Comparison of ENCODE assay signal across 26 mouse cellular contexts in the genomic region with DNA sequence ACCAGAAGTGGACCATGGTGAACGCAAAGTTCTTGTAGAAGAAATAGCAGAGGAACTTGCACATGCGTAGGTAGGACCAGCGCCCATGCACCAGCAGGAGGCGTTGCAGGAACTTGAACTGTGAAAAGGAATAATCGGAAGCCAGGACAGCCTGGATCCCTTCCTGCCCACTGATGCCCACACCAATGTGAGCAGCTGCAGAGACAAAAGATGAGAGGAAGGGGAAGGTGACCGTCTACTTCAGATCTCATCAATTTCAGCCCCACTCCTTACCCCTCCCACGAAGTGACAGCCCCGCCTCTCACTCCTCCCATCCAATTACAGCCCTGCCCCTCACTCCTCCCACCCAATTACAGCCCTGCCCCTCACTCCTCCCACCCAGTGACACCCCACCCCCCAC. TPM values are rescaled to one million over a fixed set of nuclear protein-coding genes. Genes with fewer than 3 reads are reported as not detected.
DNase-seq lines count a peak whose midpoint lies in the region; ATAC-seq and TF ChIP-seq lines count a peak whose summit lies in the region.
"Had no signal": no experiment of that assay in that cellular context is flagged by ENCODE, and none has a peak within 500 bp of the region (broad histone marks: within the 10 kb centered on the region; RNA-seq: fewer than 3 reads in every experiment).

No protein-coding gene starts in this region.

- TF ChIP-seq CTCF in intestine, postnatal 0 days (IDR thresholded peaks at IDR 0.05; ENCODE audit: low read depth) = peak; percentile 26; the same call in 1 of the 2 replicates
- peak; percentile 34; the same call in 1 of the 2 replicates for TF ChIP-seq CTCF in lung, embryonic 14.5 days (IDR thresholded peaks at IDR 0.05; ENCODE audit: low read depth)
- TF ChIP-seq CTCF in CH12.LX (conservative IDR thresholded peaks at IDR 0.05 in 1 of 2, IDR thresholded peaks at IDR 0.05 in 1 of 2; ENCODE audit: low read depth in 2 of 2, low read length in 2 of 2) = peak; percentile 5 to 30; a peak in 1 of 4 replicates

- H3K27me3 ChIP-seq in intestine, postnatal 0 days (replicated peaks; ENCODE audit: control insufficient read depth, insufficient read depth, low read length) = no peaks in the 10 kb centered on the region
- no peaks in the 10 kb centered on the region for H3K27me3 ChIP-seq in intestine, embryonic 15.5 days (replicated peaks)
- H3K27me3 ChIP-seq in lung, embryonic 14.5 days (ENCODE audit: insufficient read depth, low read length) = no peaks in the 10 kb centered on the region
- no peaks in the 10 kb centered on the region for H3K27me3 ChIP-seq in CH12.LX (replicated peaks)
- no peaks in the 10 kb centered on the region for H3K27me3 ChIP-seq in neural tube, embryonic 15.5 days (replicated peaks)
- H3K27me3 ChIP-seq: embryonic facial prominence, embryonic 15.5 days; limb, embryonic 13.5 days; midbrain, embryonic 12.5 days; neural tube, embryonic 12.5 days; stomach, embryonic 15.5 days had no signal

- no peak for TF ChIP-seq EP300 in CH12.LX (IDR thresholded peaks at IDR 0.05; ENCODE audit: low read length)

- peaks cover 70% of the 10 kb centered on the region for H3K36me3 ChIP-seq in intestine, postnatal 0 days (ENCODE audit: control insufficient read depth, insufficient read depth)
- H3K36me3 ChIP-seq in intestine, embryonic 15.5 days = peaks cover 53% of the 10 kb centered on the region
- H3K36me3 ChIP-seq in lung, embryonic 14.5 days (ENCODE audit: insufficient read depth) = peaks cover 99% of the 10 kb centered on the region
- H3K36me3 ChIP-seq in CH12.LX (replicated peaks in 1 of 2; ENCODE audit: control insufficient read depth in 1 of 2, insufficient read depth in 1 of 2, low read length in 1 of 2) = peaks cover 86 to 100% of the 10 kb centered on the region in 2 experiments
- peaks cover 98% of the 10 kb centered on the region for H3K36me3 ChIP-seq in neural tube, embryonic 15.5 days

- no peak for TF ChIP-seq POLR2A in CH12.LX (IDR thresholded peaks at IDR 0.05; ENCODE audit: low read depth, low read length)

- H3K4me2 ChIP-seq in intestine, postnatal 0 days (replicated peaks; ENCODE audit: low read depth) = no peak overlapping the region
- no peak overlapping the region for H3K4me2 ChIP-seq in intestine, embryonic 15.5 days (replicated peaks)
- H3K4me2 ChIP-seq in lung, embryonic 14.5 days = no peak overlapping the region
- H3K4me2 ChIP-seq in CH12.LX (ENCODE audit: insufficient read depth, low read depth, poor library complexity, severe bottlenecking) = no peak overlapping the region
- H3K4me2 ChIP-seq in neural tube, embryonic 15.5 days = no peak overlapping the region
- H3K4me2 ChIP-seq: embryonic facial prominence, embryonic 15.5 days; heart, embryonic 11.5 days; limb, embryonic 13.5 days; midbrain, embryonic 12.5 days; neural tube, embryonic 12.5 days; stomach, embryonic 15.5 days had no signal

- dilution Hi-C loops in CH12.LX (cut with MboI; ENCODE audit: extremely low pct_ligation_motif_present, extremely low pct_unique_long_range_greater_than_20kb, low sequenced_read_pairs) = no loop called here

- no peak overlapping the region for H3K9ac ChIP-seq in intestine, postnatal 0 days (ENCODE audit: low read depth, low read length)
- no peak overlapping the region for H3K9ac ChIP-seq in intestine, embryonic 15.5 days
- H3K9ac ChIP-seq in lung, embryonic 14.5 days = no peak overlapping the region
- no peak overlapping the region for H3K9ac ChIP-seq in CH12.LX (ENCODE audit: insufficient read depth, low read depth)
- H3K9ac ChIP-seq in neural tube, embryonic 15.5 days (replicated peaks) = no peak overlapping the region
- H3K9ac ChIP-seq: embryonic facial prominence, embryonic 15.5 days; limb, embryonic 13.5 days; midbrain, embryonic 12.5 days; neural tube, embryonic 12.5 days; stomach, embryonic 15.5 days had no signal

- H3K79me2 ChIP-seq in CH12.LX (replicated peaks; ENCODE audit: control insufficient read depth, extremely low read depth, insufficient read depth, poor library complexity, severe bottlenecking) = no peaks in the 10 kb centered on the region

- no peaks in the 10 kb centered on the region for H3K9me3 ChIP-seq in intestine, postnatal 0 days (ENCODE audit: control insufficient read depth)
- no peaks in the 10 kb centered on the region for H3K9me3 ChIP-seq in intestine, embryonic 15.5 days
- H3K9me3 ChIP-seq in lung, embryonic 14.5 days (ENCODE audit: low read depth, low read length) = no peaks in the 10 kb centered on the region
- no peaks in the 10 kb centered on the region for H3K9me3 ChIP-seq in CH12.LX (replicated peaks; ENCODE audit: low read length)
- no peaks in the 10 kb centered on the region for H3K9me3 ChIP-seq in neural tube, embryonic 15.5 days (replicated peaks)
- H3K9me3 ChIP-seq: embryonic facial prominence, embryonic 15.5 days; hindbrain, embryonic 10.5 days; limb, embryonic 13.5 days; midbrain, embryonic 12.5 days; neural tube, embryonic 12.5 days; stomach, embryonic 15.5 days had no signal

- H3K27ac ChIP-seq in intestine, postnatal 0 days (ENCODE audit: low read depth, low read length) = no peak overlapping the region
- no peak overlapping the region for H3K27ac ChIP-seq in intestine, embryonic 15.5 days
- H3K27ac ChIP-seq in lung, embryonic 14.5 days (ENCODE audit: low read depth) = no peak overlapping the region
- no peak overlapping the region for H3K27ac ChIP-seq in CH12.LX (ENCODE audit: insufficient read depth, low read depth)
- H3K27ac ChIP-seq in neural tube, embryonic 15.5 days (replicated peaks) = no peak overlapping the region
- H3K27ac ChIP-seq: embryonic facial prominence, embryonic 15.5 days; hindbrain, embryonic 10.5 days; limb, embryonic 13.5 days; midbrain, embryonic 12.5 days; neural tube, embryonic 12.5 days; stomach, embryonic 15.5 days had no signal

- 80% methylated on average over 8 of the region's 8 CpGs for WGBS in intestine, postnatal 0 days
- WGBS in intestine, embryonic 15.5 days = 80% methylated on average over 8 of the region's 8 CpGs
- WGBS in lung, embryonic 14.5 days = 82% methylated on average over 8 of the region's 8 CpGs
- WGBS in neural tube, embryonic 15.5 days = 81% methylated on average over 8 of the region's 8 CpGs

- no peak; the same call in 1 of the 2 replicates for ATAC-seq in intestine, postnatal 0 days
- no peak for ATAC-seq in intestine, embryonic 15.5 days
- ATAC-seq in lung, embryonic 14.5 days (ENCODE audit: insufficient read depth) = no peak
- ATAC-seq in neural tube, embryonic 15.5 days (ENCODE audit: low FRiP score) = no peak
- ATAC-seq: forebrain, embryonic 16.5 days had no signal

- in situ Hi-C loops in CH12.LX (cut with MboI; ENCODE audit: low pct_ligation_motif_present, low pct_unique_long_range_greater_than_20kb, low sequenced_read_pairs) = no loop called here

- no peak for DNase-seq in lung, embryonic 14.5 days
- DNase-seq in lung, postnatal 4 days = no peak
- DNase-seq in CH12.LX (ENCODE audit: extremely low read depth) = no peak
- DNase-seq in R1 (ENCODE audit: low read depth, low spot score) = peak; percentile 63
- DNase-seq in left cerebral cortex, adult 11 months (ENCODE audit: low spot score) = no peak
- DNase-seq: adrenal gland, postnatal 36 days; cerebellum, adult 9-11 months; gastrocnemius, postnatal 14 days; heart, adult 11 months; kidney, adult 18-20 months; kidney, postnatal 10 days; layer of hippocampus, postnatal 36 days; retina, postnatal 1 day; thymus, adult 18-20 months; thymus, postnatal 4 days had no signal

- H3K4me1 ChIP-seq in intestine, postnatal 0 days (replicated peaks; ENCODE audit: control insufficient read depth, insufficient read depth, low read length) = no peaks in the 10 kb centered on the region
- H3K4me1 ChIP-seq in intestine, embryonic 15.5 days (replicated peaks) = no peaks in the 10 kb centered on the region
- H3K4me1 ChIP-seq in lung, embryonic 14.5 days (ENCODE audit: insufficient read depth) = no peaks in the 10 kb centered on the region
- H3K4me1 ChIP-seq in CH12.LX (ENCODE audit: control insufficient read depth in 1 of 2, insufficient read depth in 2 of 2) = no peaks in the 10 kb centered on the region
- H3K4me1 ChIP-seq in neural tube, embryonic 15.5 days = no peaks in the 10 kb centered on the region
- H3K4me1 ChIP-seq: embryonic facial prominence, embryonic 15.5 days; hindbrain, embryonic 10.5 days; limb, embryonic 13.5 days; midbrain, embryonic 12.5 days; neural tube, embryonic 12.5 days; stomach, embryonic 15.5 days had no signal

- H3K4me3 ChIP-seq in intestine, postnatal 0 days (ENCODE audit: low read depth, low read length) = no peak overlapping the region
- H3K4me3 ChIP-seq in intestine, embryonic 15.5 days (replicated peaks) = no peak overlapping the region
- no peak overlapping the region for H3K4me3 ChIP-seq in lung, embryonic 14.5 days (ENCODE audit: low read depth, low read length)
- no peak overlapping the region for H3K4me3 ChIP-seq in CH12.LX (replicated peaks in 1 of 3; ENCODE audit: low read depth in 2 of 3, low read length in 2 of 3, poor library complexity in 1 of 3)
- H3K4me3 ChIP-seq in neural tube, embryonic 15.5 days (replicated peaks) = no peak overlapping the region
- H3K4me3 ChIP-seq: embryonic facial prominence, embryonic 15.5 days; hindbrain, embryonic 10.5 days; limb, embryonic 13.5 days; midbrain, embryonic 12.5 days; neural tube, embryonic 12.5 days; stomach, embryonic 15.5 days had no signal

- no peak for TF ChIP-seq RAD21 in CH12.LX (IDR thresholded peaks at IDR 0.05; ENCODE audit: low read depth, low read length)

RNA-seq across cellular contexts. Expression of gene Atp8b2, which starts 18.3 kb away (rescaled TPM):
- 2.4 TPM in 2 replicates for polyA plus RNA-seq in intestine, postnatal 0 days (2015; fragmentation: Nextera tagmentation; extraction: Ambion mirVana)
- 8.4 and 10.5 TPM in 2 replicates for polyA plus RNA-seq in intestine, embryonic 15.5 days (2015; fragmentation: Nextera tagmentation; extraction: Ambion mirVana)
- polyA plus RNA-seq in lung, embryonic 14.5 days (2014; fragmentation: Nextera tagmentation; extraction: Ambion mirVana) = 20.5 and 20.8 TPM in 2 replicates
- total RNA-seq in CH12.LX (2012; rRNA removed) (35.8 and 51.8 TPM in 2 replicates), CH12.LX (2014; rRNA removed) (33.2 and 34.2 TPM in 2 replicates)
- 31.3 and 44.4 TPM in 2 replicates for polyA plus RNA-seq in CH12.LX (2012; ENCODE audit: insufficient read length, low read depth)
- polyA plus RNA-seq in neural tube, embryonic 15.5 days (2015; fragmentation: Nextera tagmentation; extraction: Ambion mirVana) = 11.9 and 12.9 TPM in 2 replicates

RNA-seq across cellular contexts. Expression of gene Il6ra, which starts 32.0 kb away (rescaled TPM):
- 2.8 and 3.2 TPM in 2 replicates for polyA plus RNA-seq in intestine, postnatal 0 days (2015; fragmentation: Nextera tagmentation; extraction: Ambion mirVana)
- polyA plus RNA-seq in intestine, embryonic 15.5 days (2015; fragmentation: Nextera tagmentation; extraction: Ambion mirVana) = 2.3 and 2.8 TPM in 2 replicates
- polyA plus RNA-seq in lung, embryonic 14.5 days (2014; fragmentation: Nextera tagmentation; extraction: Ambion mirVana) = 1.4 and 1.7 TPM in 2 replicates
- 1.4 and 2.2 TPM in 2 replicates for total RNA-seq in CH12.LX (2012; rRNA removed)
- total RNA-seq in CH12.LX (2014; rRNA removed) = 1.4 and 1.6 TPM in 2 replicates
- polyA plus RNA-seq in CH12.LX (2012; ENCODE audit: insufficient read length, low read depth) = 4.4 and 4.8 TPM in 2 replicates
- polyA plus RNA-seq in neural tube, embryonic 15.5 days (2015; fragmentation: Nextera tagmentation; extraction: Ambion mirVana) = 1.2 and 1.5 TPM in 2 replicates

RNA-seq across cellular contexts. Expression of gene Hax1, which starts 53.6 kb away (rescaled TPM):
- polyA plus RNA-seq in intestine, postnatal 0 days (2015; fragmentation: Nextera tagmentation; extraction: Ambion mirVana) = 64.0 and 65.1 TPM in 2 replicates
- polyA plus RNA-seq in intestine, embryonic 15.5 days (2015; fragmentation: Nextera tagmentation; extraction: Ambion mirVana) = 128 and 134 TPM in 2 replicates
- polyA plus RNA-seq in lung, embryonic 14.5 days (2014; fragmentation: Nextera tagmentation; extraction: Ambion mirVana) = 150 and 157 TPM in 2 replicates
- total RNA-seq in CH12.LX (2012; rRNA removed) = 268 and 353 TPM in 2 replicates
- 294 and 302 TPM in 2 replicates for total RNA-seq in CH12.LX (2014; rRNA removed)
- polyA plus RNA-seq in CH12.LX (2012; ENCODE audit: insufficient read length, low read depth) = 304 and 319 TPM in 2 replicates
- 105 and 114 TPM in 2 replicates for polyA plus RNA-seq in neural tube, embryonic 15.5 days (2015; fragmentation: Nextera tagmentation; extraction: Ambion mirVana)
